Mouse (Mus musculus) megakaryocyte, embryonic 14.5 days (primary cell): ENCODE measurements around the gene Rpl5.

ENCODE experiments used
- FLI1 ChIP-seq: IDR thresholded peaks from 2 replicates; pipeline ENCODE4 v1.6.1; 2012; ENCODE audit warnings: low read length, inconsistent platforms, mixed read lengths
- GATA1 ChIP-seq: IDR thresholded peaks from 3 replicates; pipeline ENCODE4 v1.6.1; 2012; ENCODE audit warnings: mixed read lengths, low read length, inconsistent platforms, borderline replicate concordance

- TF ChIP-seq FLI1 (no peak), GATA1 (no peak)
Measured at GRCm38 (mm10) chr5:107943526-107943925, 43.2 kb downstream of the Rpl5 start.
